Mouse (Mus musculus) naive thymus-derived CD4-positive, alpha-beta T cell, adult 5 months (primary cell): Measurements from ENCODE around the gene Urad. TPM values are rescaled to one million over a fixed set of nuclear protein-coding genes. Genes with fewer than 3 reads are reported as not detected.

Source experiments
- polyA plus RNA-seq: library from polyadenylated mRNA; unstranded; fragments of 100-300 nt; shearing (Covaris generic); gene quantifications from one replicate; pipeline ENCODE4 v1.2.1, GENCODE M21; 2017

Urad gene
- polyA plus RNA-seq = not detected

DNA sequence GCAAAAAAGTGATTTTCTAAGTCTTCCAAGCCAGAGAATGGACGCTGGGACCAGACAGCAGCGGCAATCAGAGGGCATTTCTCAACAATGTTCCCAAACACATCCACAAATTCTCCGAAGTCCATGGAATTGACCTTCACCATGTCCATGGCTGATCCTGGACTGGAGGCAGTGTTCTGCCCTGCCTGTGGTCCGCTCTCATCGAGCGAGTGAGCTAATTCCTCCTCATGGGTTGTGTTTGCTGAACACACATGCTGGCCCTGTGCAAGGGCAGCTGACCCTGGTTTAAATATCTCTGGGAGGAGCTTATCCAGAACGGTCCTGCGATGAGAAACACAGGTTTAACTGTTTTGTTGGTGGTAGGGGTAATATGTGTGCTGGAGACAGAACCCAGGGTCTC, at the start of gene Urad:
Urad (minus strand) TSS at position 258 of the 400 bp plus-strand sequence.

DNA sequence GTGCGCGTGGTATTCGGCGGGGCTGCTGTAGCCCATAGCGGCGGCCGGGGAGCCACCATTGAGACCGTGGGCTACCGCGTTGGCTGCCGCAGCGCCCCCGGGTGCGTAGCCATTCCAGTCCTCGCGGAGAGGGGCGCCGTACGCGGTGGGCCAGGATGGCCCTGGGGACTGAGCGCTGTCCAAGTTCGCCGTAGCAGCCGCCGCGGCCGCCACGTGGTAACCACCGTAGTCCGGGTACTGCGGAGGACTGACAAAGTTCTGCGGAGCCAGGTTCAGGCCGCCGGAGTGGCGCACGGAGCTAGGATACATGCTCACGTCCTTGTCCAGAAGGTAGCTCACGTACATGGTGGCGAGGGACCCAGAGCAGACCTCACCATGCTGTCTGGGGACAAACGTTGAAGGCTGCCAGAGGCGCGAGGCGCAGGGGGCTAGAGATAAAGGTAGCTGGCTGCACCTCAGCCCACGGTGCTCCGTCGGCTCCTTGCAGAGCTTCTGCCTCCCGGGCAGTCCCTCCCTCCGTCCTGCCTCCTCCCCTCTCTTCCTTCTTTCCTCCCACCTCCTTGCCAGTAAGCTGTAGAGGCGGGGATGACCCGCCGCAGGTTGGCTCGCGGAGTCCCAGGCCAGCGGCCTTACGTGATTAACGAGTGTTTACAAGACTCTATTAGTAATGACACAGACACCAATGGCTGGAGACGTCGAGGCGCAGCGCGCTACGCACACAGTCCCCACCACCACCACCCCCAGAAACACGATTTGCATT, 15.4 kb downstream of the Urad start, which contains the start of gene Cdx2:
Cdx2 (minus strand) TSS at position 633 of the 760 bp plus-strand sequence.

DNA sequence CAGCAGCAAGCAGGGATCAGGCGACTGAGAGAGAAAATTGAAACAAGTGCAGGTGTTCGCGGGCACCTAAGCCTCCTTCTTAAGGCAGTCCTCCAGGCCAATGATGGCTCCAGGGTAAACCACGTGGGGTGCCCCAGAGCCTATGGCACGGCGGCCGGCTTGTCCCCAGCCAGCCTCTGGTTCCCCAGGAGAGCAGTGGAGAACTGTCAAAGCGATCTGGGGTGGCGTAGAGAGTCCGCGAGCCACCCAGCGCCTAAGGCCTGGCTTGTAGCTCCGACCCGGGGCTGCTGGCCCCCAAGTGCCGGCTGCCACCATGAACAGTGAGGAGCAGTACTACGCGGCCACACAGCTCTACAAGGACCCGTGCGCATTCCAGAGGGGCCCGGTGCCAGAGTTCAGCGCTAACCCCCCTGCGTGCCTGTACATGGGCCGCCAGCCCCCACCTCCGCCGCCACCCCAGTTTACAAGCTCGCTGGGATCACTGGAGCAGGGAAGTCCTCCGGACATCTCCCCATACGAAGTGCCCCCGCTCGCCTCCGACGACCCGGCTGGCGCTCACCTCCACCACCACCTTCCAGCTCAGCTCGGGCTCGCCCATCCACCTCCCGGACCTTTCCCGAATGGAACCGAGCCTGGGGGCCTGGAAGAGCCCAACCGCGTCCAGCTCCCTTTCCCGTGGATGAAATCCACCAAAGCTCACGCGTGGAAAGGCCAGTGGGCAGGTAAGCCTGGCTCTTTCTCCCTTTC, 52.1 kb downstream of the Urad start, which contains the start of gene Pdx1:
Pdx1 (plus strand) TSS at position 34 of the 747 bp plus-strand sequence.

Other genes starting within 250 kb of the Urad start
- 23.1 TPM for gene Lnx2, start 245.9 kb downstream of the Urad start, polyA plus RNA-seq
- 152 TPM for gene Polr1d, start 245.4 kb downstream of the Urad start, polyA plus RNA-seq
- not detected for gene Gsx1, start 133.7 kb downstream of the Urad start, polyA plus RNA-seq
- gene Pdx1, start 52.5 kb downstream of the Urad start, polyA plus RNA-seq = not detected
- not detected for gene Cdx2, start 15.2 kb downstream of the Urad start, polyA plus RNA-seq
- 0.12 TPM for gene Flt3, start 78.0 kb upstream of the Urad start, polyA plus RNA-seq
- 89.0 TPM for gene Pan3, start 107.7 kb upstream of the Urad start, polyA plus RNA-seq